8 mouse cellular contexts compared by ENCODE assay signal in the genomic region with DNA sequence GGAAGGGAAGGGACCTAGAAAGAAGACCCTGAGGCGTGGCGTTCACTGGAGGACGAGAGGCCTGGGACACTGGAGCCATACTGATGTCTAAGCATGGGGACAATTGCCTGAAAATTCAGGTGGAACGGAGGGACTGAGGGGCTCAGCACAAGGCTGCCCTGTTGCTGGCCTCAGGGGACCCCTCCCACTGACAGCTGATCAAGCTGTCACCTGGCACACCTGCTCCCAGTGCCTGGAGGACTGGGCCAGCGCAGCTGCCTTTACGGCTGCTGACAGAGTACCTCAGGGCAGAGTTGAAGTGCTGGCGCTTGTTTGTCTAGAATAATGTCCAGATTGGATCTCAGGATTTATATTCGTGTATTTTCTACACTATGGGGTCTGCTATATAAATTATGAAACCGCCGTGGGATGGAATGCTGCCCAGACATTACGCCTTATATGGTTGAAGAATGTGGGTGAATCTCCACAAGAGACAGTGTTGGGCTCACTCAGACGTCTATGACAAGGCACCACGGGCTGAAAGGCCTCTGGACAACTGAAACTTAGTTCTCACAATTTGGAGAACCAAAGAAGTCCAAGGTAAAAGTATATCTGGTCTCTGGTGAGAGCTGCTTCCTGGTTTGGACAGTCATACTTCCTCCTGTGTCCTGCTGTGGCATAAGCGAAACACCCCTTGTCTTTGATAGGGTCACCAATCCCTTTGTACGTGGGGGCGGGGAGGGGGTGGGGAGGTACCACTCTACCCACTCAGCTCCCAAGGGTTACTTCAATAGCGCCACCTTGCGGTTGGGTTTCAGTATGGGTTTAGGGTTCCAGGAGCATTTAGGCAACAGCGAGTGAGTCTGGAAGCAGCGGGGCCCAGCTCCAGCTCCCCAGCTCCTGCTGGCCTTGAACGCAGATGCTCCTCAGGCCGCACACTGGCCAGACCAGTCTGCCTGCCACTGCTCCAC. TPM values are rescaled to one million over a fixed set of nuclear protein-coding genes. Genes with fewer than 3 reads are reported as not detected.
DNase-seq lines count a peak whose midpoint lies in the region; ATAC-seq and TF ChIP-seq lines count a peak whose summit lies in the region.

No protein-coding gene starts in this region.

- TF ChIP-seq CTCF in embryonic fibroblast, embryonic 13.5 days (IDR thresholded peaks at IDR 0.05; ENCODE audit: borderline replicate concordance, insufficient read depth, low read length): 0 out of 2 replicates have a peak, but pooled peaks have one; percentile 18

- no peak overlapping the region for H3K4me2 ChIP-seq in limb, embryonic 11.5 days (ENCODE audit: low read depth, severe bottlenecking)
- H3K4me2 ChIP-seq in midbrain, embryonic 13.5 days (replicated peaks): no peak overlapping the region
- H3K4me2 ChIP-seq in stomach, embryonic 16.5 days (ENCODE audit: low read depth, low read length): no peak overlapping the region

- no peak; the same call in 1 of the 2 replicates for TF ChIP-seq POLR2A in embryonic fibroblast, embryonic 13.5 days (IDR thresholded peaks at IDR 0.05; ENCODE audit: low read depth, low read length)

- peak overlapping the region; percentile 64 for H3K27ac ChIP-seq in embryonic fibroblast, embryonic 13.5 days (ENCODE audit: insufficient read depth, low read length)
- H3K27ac ChIP-seq in limb, embryonic 11.5 days (replicated peaks; ENCODE audit: low read depth, low read length): no peak overlapping the region
- H3K27ac ChIP-seq in midbrain, embryonic 13.5 days: no peak overlapping the region
- peak overlapping the region; percentile 68 for H3K27ac ChIP-seq in stomach, embryonic 16.5 days (ENCODE audit: low read length)

- no peak overlapping the region for H3K4me3 ChIP-seq in embryonic fibroblast, embryonic 13.5 days (ENCODE audit: insufficient read depth, low read length)
- no peak overlapping the region for H3K4me3 ChIP-seq in limb, embryonic 11.5 days (ENCODE audit: low read depth, low read length)
- H3K4me3 ChIP-seq in midbrain, embryonic 13.5 days (replicated peaks): no peak overlapping the region
- no peak overlapping the region for H3K4me3 ChIP-seq in stomach, embryonic 16.5 days (replicated peaks; ENCODE audit: low read length)

- DNase-seq in cerebellum, postnatal 36 days: peak; percentile 39 to 44
- DNase-seq in cerebellum, adult 9-10 months: no peak
- DNase-seq in adipocyte (ENCODE audit: low spot score): peak; percentile 37
- peak; percentile 87 for DNase-seq in induced T-regulatory cell, adult 2 months (ENCODE audit: low read depth)
- DNase-seq in limb, embryonic 11.5 days (ENCODE audit: low spot score): peak; percentile 75

- no peaks in the 10 kb centered on the region for H3K36me3 ChIP-seq in limb, embryonic 11.5 days (ENCODE audit: control insufficient read depth, insufficient read depth, low read length)
- H3K36me3 ChIP-seq in midbrain, embryonic 13.5 days: no peaks in the 10 kb centered on the region
- H3K36me3 ChIP-seq in stomach, embryonic 16.5 days (ENCODE audit: control insufficient read depth, insufficient read depth, low read length): no peaks in the 10 kb centered on the region

- 48% methylated on average over 22 of the region's 22 CpGs for WGBS in limb, embryonic 11.5 days
- WGBS in midbrain, embryonic 13.5 days: 47% methylated on average over 22 of the region's 22 CpGs
- WGBS in stomach, embryonic 16.5 days: 43% methylated on average over 22 of the region's 22 CpGs

- 0 out of 2 replicates have a peak, but pooled peaks have one; percentile 33 for ATAC-seq in limb, embryonic 11.5 days (ENCODE audit: insufficient number of reproducible peaks, low FRiP score, low TSS enrichment, low read depth)
- ATAC-seq in midbrain, embryonic 13.5 days: peak; percentile 38; the same call in 1 of the 2 replicates
- peak; percentile 48; the same call in 1 of the 2 replicates for ATAC-seq in stomach, embryonic 16.5 days (ENCODE audit: insufficient read depth, low FRiP score)

- peaks cover 5% of the 10 kb centered on the region; the same call in 1 of the 2 replicates for H3K4me1 ChIP-seq in embryonic fibroblast, embryonic 13.5 days (ENCODE audit: control insufficient read depth, insufficient read depth, low read length)
- 0 out of 2 replicates have a peak, but pooled peaks cover 7% of the 10 kb centered on the region for H3K4me1 ChIP-seq in limb, embryonic 11.5 days (ENCODE audit: control insufficient read depth, insufficient read depth, low read length)
- peaks cover 22% of the 10 kb centered on the region for H3K4me1 ChIP-seq in midbrain, embryonic 13.5 days (replicated peaks)
- H3K4me1 ChIP-seq in stomach, embryonic 16.5 days (ENCODE audit: control insufficient read depth, insufficient read depth, low read length): peaks cover 16% of the 10 kb centered on the region

- peaks cover 5% of the 10 kb centered on the region; the same call in 1 of the 2 replicates for H3K27me3 ChIP-seq in limb, embryonic 11.5 days (ENCODE audit: control insufficient read depth, insufficient read depth, low read length)
- H3K27me3 ChIP-seq in midbrain, embryonic 13.5 days: peaks cover 10% of the 10 kb centered on the region; the same call in 1 of the 2 replicates
- no peaks in the 10 kb centered on the region for H3K27me3 ChIP-seq in stomach, embryonic 16.5 days (ENCODE audit: control insufficient read depth, insufficient read depth, low read length)

- H3K9ac ChIP-seq in limb, embryonic 11.5 days (ENCODE audit: low read length): no peak overlapping the region
- no peak overlapping the region for H3K9ac ChIP-seq in midbrain, embryonic 13.5 days (replicated peaks)
- H3K9ac ChIP-seq in stomach, embryonic 16.5 days (ENCODE audit: low read length): 0 out of 2 replicates have a peak overlapping the region, but pooled peaks have one; percentile 30

- H3K9me3 ChIP-seq in limb, embryonic 11.5 days (ENCODE audit: control insufficient read depth, low read length): no peaks in the 10 kb centered on the region
- no peaks in the 10 kb centered on the region for H3K9me3 ChIP-seq in midbrain, embryonic 13.5 days
- H3K9me3 ChIP-seq in stomach, embryonic 16.5 days (replicated peaks; ENCODE audit: control insufficient read depth, low read length): no peaks in the 10 kb centered on the region

RNA-seq across cellular contexts. Expression of gene Trim2, which starts 27.0 kb away (rescaled TPM):
- polyA plus RNA-seq in embryonic fibroblast, embryonic 13.5 days (2011; ENCODE audit: insufficient read length, low read depth, missing spikeins): 17.5 and 20.6 TPM in 2 replicates
- 12.4 and 13.5 TPM in 2 replicates for polyA plus RNA-seq in limb, embryonic 11.5 days (2014; fragmentation: Nextera tagmentation; extraction: Ambion mirVana)
- polyA plus RNA-seq in midbrain, embryonic 13.5 days (2015; fragmentation: Nextera tagmentation; extraction: Ambion mirVana): 165 and 177 TPM in 2 replicates
- polyA plus RNA-seq in stomach, embryonic 16.5 days (2015; fragmentation: Nextera tagmentation; extraction: Ambion mirVana): 33.4 and 39.9 TPM in 2 replicates

Comparison
In these comparisons a context has a peak if more than half of its experiments do, and no peak if none do; other contexts are left out.
1. H3K27ac ChIP-seq: peak in embryonic fibroblast, embryonic 13.5 days (single experiment) and stomach, embryonic 16.5 days (single experiment); none in limb, embryonic 11.5 days (single experiment) and midbrain, embryonic 13.5 days (single experiment).
2. Peak in every context shown above with its lines, with median percentiles within 50 percentile points of each other: ATAC-seq.